Mouse (Mus musculus): ENCODE results near the gene 4930518I15Rik. TPM values are rescaled to one million over a fixed set of nuclear protein-coding genes. Genes with fewer than 3 reads are reported as not detected.
"Not testable (repeated sequence)": the region's sequence is repeated elsewhere in the genome, so short reads cannot be mapped to it uniquely, and the experiment has no call there.

4930518I15Rik gene
- total RNA-seq (2017), result 0.65 TPM in 1 of 2 replicates, not detected in the other

DNA sequence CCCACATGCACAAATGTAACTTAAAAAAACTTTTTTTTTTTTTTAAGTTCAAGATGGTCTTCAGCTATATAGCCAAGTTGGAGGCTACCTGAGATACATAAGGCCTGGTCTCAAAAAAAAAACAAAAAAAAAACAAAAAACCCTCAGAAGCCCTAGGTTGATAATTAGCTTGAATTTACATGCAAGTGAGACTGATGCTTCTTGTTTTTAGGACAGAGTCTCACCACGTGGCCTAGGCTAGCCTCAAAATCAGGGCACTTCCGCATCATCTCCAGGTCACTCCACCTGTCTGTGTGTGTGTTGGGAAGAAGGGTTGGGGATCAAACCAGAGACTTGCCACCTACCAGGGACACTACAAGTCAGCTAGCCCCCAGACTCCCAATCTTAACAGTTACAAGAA is at the start of gene 4930518I15Rik:
Gene 4930518I15Rik, minus strand, starts transcription at position 112 of the 400 bp plus-strand sequence.
- ATAC-seq (replicated peaks in 1 of 2; ENCODE audit: insufficient read depth in 1 of 2, low FRiP score in 2 of 2, low TSS enrichment in 1 of 2, low read depth in 1 of 2, poor library complexity in 2 of 2, severe bottlenecking in 2 of 2), result no peak

DNA sequence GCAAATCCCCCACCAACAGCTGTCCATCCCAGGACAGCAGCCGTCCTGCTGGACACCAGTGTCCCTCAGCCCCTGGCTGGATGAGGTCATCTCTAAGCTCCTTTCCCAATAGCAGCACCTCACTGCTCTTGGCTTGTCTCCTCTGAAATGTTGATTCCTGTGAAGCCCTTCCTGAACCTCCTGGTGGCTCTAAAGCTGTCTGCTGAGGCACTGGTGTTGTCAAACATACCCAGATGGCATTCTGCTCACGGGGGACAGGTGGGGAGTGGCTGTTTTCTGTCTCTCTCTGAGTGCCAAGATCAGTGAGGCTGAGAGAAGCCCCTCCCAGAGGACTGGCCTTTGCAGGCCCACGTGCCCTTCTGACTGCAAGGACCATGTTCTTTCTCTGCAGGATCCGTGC is 48.2 kb upstream of the 4930518I15Rik start:
- not testable (repeated sequence) for ATAC-seq (replicated peaks in 1 of 2; ENCODE audit: insufficient read depth in 1 of 2, low FRiP score in 2 of 2, low TSS enrichment in 1 of 2, low read depth in 1 of 2, poor library complexity in 2 of 2, severe bottlenecking in 2 of 2)

DNA sequence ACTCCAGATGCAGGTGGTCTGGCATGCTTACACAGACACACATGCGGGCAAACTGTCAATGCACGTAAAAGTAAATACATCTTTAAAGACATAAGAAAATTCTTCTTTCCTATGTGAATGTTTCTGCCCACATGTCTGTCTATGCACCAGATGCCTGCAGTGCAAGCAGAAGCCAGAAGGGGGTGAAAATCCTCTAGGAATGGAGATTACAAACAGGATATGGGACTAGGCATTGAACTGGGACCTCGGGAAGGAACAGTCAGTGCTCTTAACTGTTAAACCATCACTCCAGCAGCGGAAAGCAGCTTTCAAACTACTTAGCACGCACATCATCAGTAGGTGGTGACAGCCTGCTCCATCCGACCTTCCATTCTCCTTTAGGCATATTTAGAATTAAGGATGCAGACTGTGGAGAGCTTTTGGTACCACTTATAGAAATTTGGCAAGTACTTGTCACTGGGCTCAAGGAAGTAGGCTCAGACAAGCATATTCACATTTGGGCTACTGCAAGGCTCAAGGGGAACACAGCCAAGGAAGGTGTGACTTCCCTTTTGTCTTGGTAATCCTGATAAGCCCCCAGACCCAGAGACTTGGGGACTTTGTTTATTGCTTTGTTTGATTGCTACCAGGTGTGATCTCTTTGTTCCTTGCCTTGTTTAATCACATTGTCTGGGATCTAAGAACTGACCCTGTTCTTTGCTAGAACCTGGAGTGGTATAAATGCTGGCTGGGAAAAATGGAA is 47.4 kb upstream of the 4930518I15Rik start:
- ATAC-seq (replicated peaks in 1 of 2; ENCODE audit: insufficient read depth in 1 of 2, low FRiP score in 2 of 2, low TSS enrichment in 1 of 2, low read depth in 1 of 2, poor library complexity in 2 of 2, severe bottlenecking in 2 of 2), result no peak

GRCm38 (mm10) chr2:156903367-156903766 is 45.6 kb upstream of the 4930518I15Rik start:
- ATAC-seq (replicated peaks in 1 of 2; ENCODE audit: insufficient read depth in 1 of 2, low FRiP score in 2 of 2, low TSS enrichment in 1 of 2, low read depth in 1 of 2, poor library complexity in 2 of 2, severe bottlenecking in 2 of 2), result 0 out of 4 replicates have a peak, but pooled peaks of 1 of the 2 experiments have one; percentile 36

- ATAC-seq (replicated peaks in 1 of 2; ENCODE audit: insufficient read depth in 1 of 2, low FRiP score in 2 of 2, low TSS enrichment in 1 of 2, low read depth in 1 of 2, poor library complexity in 2 of 2, severe bottlenecking in 2 of 2), result not testable (repeated sequence)
Measured at GRCm38 (mm10) chr2:156902411-156902810, 44.7 kb upstream of the 4930518I15Rik start.

- no peak for ATAC-seq (replicated peaks in 1 of 2; ENCODE audit: insufficient read depth in 1 of 2, low FRiP score in 2 of 2, low TSS enrichment in 1 of 2, low read depth in 1 of 2, poor library complexity in 2 of 2, severe bottlenecking in 2 of 2)
Measured at GRCm38 (mm10) chr2:156901883-156902282, 44.1 kb upstream of the 4930518I15Rik start.

GRCm38 (mm10) chr2:156901344-156901743 is 43.6 kb upstream of the 4930518I15Rik start:
- no peak for ATAC-seq (replicated peaks in 1 of 2; ENCODE audit: insufficient read depth in 1 of 2, low FRiP score in 2 of 2, low TSS enrichment in 1 of 2, low read depth in 1 of 2, poor library complexity in 2 of 2, severe bottlenecking in 2 of 2)

- no peak for ATAC-seq (replicated peaks in 1 of 2; ENCODE audit: insufficient read depth in 1 of 2, low FRiP score in 2 of 2, low TSS enrichment in 1 of 2, low read depth in 1 of 2, poor library complexity in 2 of 2, severe bottlenecking in 2 of 2)
Measured at GRCm38 (mm10) chr2:156899184-156899583, 41.4 kb upstream of the 4930518I15Rik start.

DNA sequence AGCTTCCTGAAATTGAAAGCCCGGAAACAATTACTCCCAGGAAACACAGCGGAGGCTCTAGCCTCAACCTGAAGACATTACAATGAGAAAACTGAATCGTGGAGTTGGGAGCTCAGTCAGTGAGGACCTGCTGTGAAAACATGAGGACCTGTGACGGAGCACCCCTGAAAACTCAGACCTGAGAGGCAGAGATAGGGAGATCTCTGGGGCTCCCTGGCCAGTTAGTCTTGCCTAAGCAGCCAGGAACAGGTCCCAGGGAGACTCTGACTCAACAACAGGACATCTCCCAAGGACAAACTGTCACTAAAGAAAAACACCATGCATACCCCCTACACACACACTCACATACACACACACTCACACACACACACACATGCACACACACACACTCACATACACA is 40.6 kb upstream of the 4930518I15Rik start:
- no peak for ATAC-seq (replicated peaks in 1 of 2; ENCODE audit: insufficient read depth in 1 of 2, low FRiP score in 2 of 2, low TSS enrichment in 1 of 2, low read depth in 1 of 2, poor library complexity in 2 of 2, severe bottlenecking in 2 of 2)

GRCm38 (mm10) chr2:156897034-156897433 is 39.3 kb upstream of the 4930518I15Rik start:
- no peak for ATAC-seq (replicated peaks in 1 of 2; ENCODE audit: insufficient read depth in 1 of 2, low FRiP score in 2 of 2, low TSS enrichment in 1 of 2, low read depth in 1 of 2, poor library complexity in 2 of 2, severe bottlenecking in 2 of 2)

DNA sequence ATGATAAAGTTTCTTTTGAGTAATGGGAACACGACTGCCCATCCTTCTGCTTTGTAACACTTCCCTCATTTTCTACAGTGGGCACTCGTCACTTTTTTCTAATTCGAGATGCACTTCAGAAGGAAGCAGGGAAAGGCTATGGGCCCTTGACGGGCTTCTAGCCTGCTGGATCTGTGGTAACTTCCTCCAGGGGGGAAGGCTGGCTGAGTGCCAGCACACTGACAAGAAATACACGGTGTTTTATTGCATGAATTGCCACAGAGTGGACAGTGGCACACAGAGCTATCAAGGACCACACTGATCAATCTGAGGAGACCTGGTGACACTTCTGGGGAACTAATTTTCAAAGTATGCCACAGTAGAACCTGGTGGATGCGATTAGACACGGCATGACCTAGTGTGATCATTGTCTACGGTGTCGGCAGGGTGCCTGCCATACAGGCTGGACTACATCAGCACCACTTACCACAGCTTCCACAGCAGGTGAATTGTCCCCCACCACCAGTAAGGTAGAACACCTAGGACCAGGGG is 38.7 kb upstream of the 4930518I15Rik start:
- no peak for ATAC-seq (replicated peaks in 1 of 2; ENCODE audit: insufficient read depth in 1 of 2, low FRiP score in 2 of 2, low TSS enrichment in 1 of 2, low read depth in 1 of 2, poor library complexity in 2 of 2, severe bottlenecking in 2 of 2)

- no peak for ATAC-seq (replicated peaks in 1 of 2; ENCODE audit: insufficient read depth in 1 of 2, low FRiP score in 2 of 2, low TSS enrichment in 1 of 2, low read depth in 1 of 2, poor library complexity in 2 of 2, severe bottlenecking in 2 of 2)
Measured at GRCm38 (mm10) chr2:156894496-156895265, 36.9 kb upstream of the 4930518I15Rik start.

DNA sequence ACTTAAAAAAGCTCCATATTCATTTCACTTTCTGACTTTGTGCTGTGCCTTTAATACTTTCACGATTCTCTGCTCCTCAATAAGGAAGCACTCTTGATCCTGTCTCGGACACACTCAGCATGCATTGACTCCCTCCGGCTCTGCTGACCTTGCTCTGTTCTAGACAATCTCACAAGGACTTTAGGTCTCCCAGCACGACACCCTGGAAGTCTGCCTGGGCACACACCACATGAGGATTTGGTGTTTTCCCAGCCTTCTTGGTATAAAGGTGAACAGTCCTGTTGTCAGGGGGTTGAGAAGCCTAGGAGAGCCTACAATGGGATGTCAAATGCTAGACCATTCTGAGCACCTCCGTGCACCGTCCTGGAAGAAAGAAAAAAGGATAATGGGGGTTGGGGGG is 35.1 kb upstream of the 4930518I15Rik start:
- ATAC-seq (replicated peaks in 1 of 2; ENCODE audit: insufficient read depth in 1 of 2, low FRiP score in 2 of 2, low TSS enrichment in 1 of 2, low read depth in 1 of 2, poor library complexity in 2 of 2, severe bottlenecking in 2 of 2), result no peak

DNA sequence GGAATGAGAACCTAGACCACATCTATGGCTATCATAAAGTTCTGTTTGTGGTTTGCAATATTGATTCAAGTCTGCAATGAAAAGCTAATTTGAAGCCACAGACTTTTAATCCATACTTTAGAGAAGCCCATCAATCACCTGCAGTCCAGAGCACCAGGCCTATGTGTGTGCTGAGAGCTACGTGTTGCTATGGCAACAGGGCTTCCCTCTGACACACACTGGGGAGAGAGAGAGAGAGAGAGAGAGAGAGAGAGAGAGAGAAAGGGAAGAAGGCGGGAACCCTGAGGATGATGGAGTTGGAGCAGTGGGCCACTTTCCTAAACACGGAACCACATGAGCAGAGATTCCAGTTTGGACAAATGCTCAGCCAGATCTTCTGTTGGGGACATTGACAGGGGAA is 34.5 kb upstream of the 4930518I15Rik start:
- ATAC-seq (replicated peaks in 1 of 2; ENCODE audit: insufficient read depth in 1 of 2, low FRiP score in 2 of 2, low TSS enrichment in 1 of 2, low read depth in 1 of 2, poor library complexity in 2 of 2, severe bottlenecking in 2 of 2), result no peak

GRCm38 (mm10) chr2:156888490-156888889 is 30.7 kb upstream of the 4930518I15Rik start:
- ATAC-seq (replicated peaks in 1 of 2; ENCODE audit: insufficient read depth in 1 of 2, low FRiP score in 2 of 2, low TSS enrichment in 1 of 2, low read depth in 1 of 2, poor library complexity in 2 of 2, severe bottlenecking in 2 of 2), result no peak

DNA sequence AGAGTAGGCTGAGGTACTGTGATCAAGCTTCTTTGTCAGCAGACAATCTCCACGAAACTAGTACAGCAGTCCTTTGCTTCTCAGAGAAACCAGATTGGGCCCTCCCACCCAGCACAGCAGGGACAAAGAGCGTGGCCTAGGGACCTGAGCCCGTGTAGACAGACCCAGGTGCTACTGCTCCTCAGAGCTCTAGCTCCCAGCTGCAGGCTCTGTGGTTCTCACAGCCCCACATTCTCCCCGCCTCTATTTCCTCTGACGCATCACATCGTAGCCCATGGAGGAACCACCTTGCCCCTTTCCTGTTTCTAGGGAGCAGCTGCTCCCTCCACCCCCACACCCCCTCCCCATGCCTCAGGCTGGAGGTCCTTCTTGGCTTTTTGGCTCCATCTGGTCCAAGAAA is 29.3 kb upstream of the 4930518I15Rik start, which contains the start of gene Sla2:
Gene Sla2, minus strand, starts transcription at position 176 of the 400 bp plus-strand sequence.
- peak; percentile 92 for ATAC-seq (replicated peaks in 1 of 2; ENCODE audit: insufficient read depth in 1 of 2, low FRiP score in 2 of 2, low TSS enrichment in 1 of 2, low read depth in 1 of 2, poor library complexity in 2 of 2, severe bottlenecking in 2 of 2)

DNA sequence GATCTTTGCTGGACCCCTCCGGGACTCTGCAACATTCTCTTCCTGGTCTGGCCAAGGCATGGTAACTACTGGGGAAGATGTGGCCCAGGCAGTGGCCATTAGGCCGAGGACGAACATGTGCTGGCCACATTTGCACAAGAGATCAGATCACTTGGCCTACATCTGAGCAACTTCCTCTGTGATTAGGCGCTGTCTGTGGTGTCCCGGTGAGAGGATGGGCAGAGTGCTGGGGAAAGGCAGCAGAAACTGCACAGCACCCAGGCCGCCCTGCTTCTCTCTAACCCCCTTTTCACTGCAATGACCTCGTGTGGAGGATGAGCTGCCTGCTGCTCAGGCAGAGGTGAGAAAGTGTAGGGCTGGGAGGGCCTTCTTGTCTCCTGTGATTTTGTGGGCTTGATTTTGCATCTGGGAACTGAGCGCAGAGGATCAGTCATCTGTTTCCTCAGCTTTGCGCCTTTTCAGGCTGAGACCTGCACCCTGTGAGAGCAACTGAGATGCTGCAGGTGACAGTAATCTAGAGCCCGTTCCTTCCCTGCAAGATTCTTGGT is 28.4 kb upstream of the 4930518I15Rik start:
- no peak for ATAC-seq (replicated peaks in 1 of 2; ENCODE audit: insufficient read depth in 1 of 2, low FRiP score in 2 of 2, low TSS enrichment in 1 of 2, low read depth in 1 of 2, poor library complexity in 2 of 2, severe bottlenecking in 2 of 2)

GRCm38 (mm10) chr2:156885666-156886065 is 27.9 kb upstream of the 4930518I15Rik start:
- ATAC-seq (replicated peaks in 1 of 2; ENCODE audit: insufficient read depth in 1 of 2, low FRiP score in 2 of 2, low TSS enrichment in 1 of 2, low read depth in 1 of 2, poor library complexity in 2 of 2, severe bottlenecking in 2 of 2), result 0 out of 4 replicates have a peak, but pooled peaks of 1 of the 2 experiments have one; percentile 7
